Mouse (Mus musculus) embryonic fibroblast, embryonic 13.5 days (primary cell): ENCODE data around the gene Dgki.

Experiments used
- CTCF ChIP-seq: IDR thresholded peaks from 2 replicates; pipeline ENCODE4 v1.5.1; 2011; ENCODE audit warnings: mild to moderate bottlenecking, control low read depth, low read length, moderate library complexity, borderline replicate concordance; ENCODE audit not compliant: insufficient read depth
- POLR2A ChIP-seq: IDR thresholded peaks from 2 replicates; pipeline ENCODE4 v1.6.1; 2011; ENCODE audit warnings: low read depth, mild to moderate bottlenecking, control low read depth, low read length, moderate library complexity

DNA sequence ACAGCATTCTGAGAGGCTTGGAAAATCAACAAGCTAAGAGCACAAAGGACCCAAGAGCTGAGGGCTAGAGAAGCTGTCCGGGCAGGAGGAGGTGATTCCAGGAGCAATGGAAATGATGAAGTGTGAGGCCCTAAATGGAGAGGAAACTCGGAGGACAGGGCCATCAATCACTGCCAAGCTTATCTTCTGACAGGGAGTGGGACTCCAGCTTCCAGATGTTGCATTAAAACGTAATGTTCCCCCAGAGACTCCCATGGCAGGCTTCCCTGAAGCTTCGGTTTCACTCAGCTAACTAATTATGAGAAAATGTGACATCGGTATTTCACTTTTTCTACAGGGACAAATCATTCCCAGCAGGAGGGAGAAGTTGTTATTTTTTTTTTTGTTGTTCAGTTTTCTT lies 409.7 kb downstream of the Dgki start:
- TF ChIP-seq CTCF (no peak), POLR2A (no peak)
